Mouse (Mus musculus) cerebellum, adult 11-12 months (tissue): Measurements from ENCODE around the gene Tas1r1.

Experiments
- DNase-seq: peaks from one replicate; pipeline ENCODE4 v3.0.0; 2022

Tas1r1 gene

GRCm38 (mm10) chr4:151985886-151986285 lies 52.5 kb downstream of the Tas1r1 start:
- DNase-seq = peak; percentile 80

- peak; percentile 39 for DNase-seq
Observed at GRCm38 (mm10) chr4:151983560-151983959, 54.8 kb downstream of the Tas1r1 start.

- DNase-seq = no peak
Observed at GRCm38 (mm10) chr4:151983043-151983442, 55.3 kb downstream of the Tas1r1 start.

- peak; percentile 81 for DNase-seq
Observed at GRCm38 (mm10) chr4:151981363-151981762, 57.0 kb downstream of the Tas1r1 start.

GRCm38 (mm10) chr4:151980699-151981098 lies 57.7 kb downstream of the Tas1r1 start:
- DNase-seq = peak; percentile 35
